Mouse (Mus musculus) embryonic facial prominence, embryonic 10.5 days (tissue): ENCODE data around the gene Prpf39. TPM values are rescaled to one million over a fixed set of nuclear protein-coding genes. Genes with fewer than 3 reads are reported as not detected.

Source experiments
- DNase-seq: peaks from one replicate; pipeline ENCODE4 v3.0.0-alpha.2; 2017; ENCODE audit warnings: low spot score
- H3K27ac ChIP-seq: fragments of 300-500 bp; sonication (generic); replicated peaks from 2 replicates; pipeline ENCODE4 v1.5.1; 2016; ENCODE audit warnings: mild to moderate bottlenecking
- H3K27me3 ChIP-seq: fragments of 300-500 bp; sonication (generic); replicated peaks from 2 replicates; pipeline ENCODE4 v1.6.1; 2016; ENCODE audit warnings: low read depth, mild to moderate bottlenecking; ENCODE audit not compliant: poor library complexity, severe bottlenecking
- H3K36me3 ChIP-seq: fragments of 300-500 bp; sonication (generic); replicated peaks from 2 replicates; pipeline ENCODE4 v1.6.1; 2016; ENCODE audit warnings: mild to moderate bottlenecking, moderate library complexity
- H3K4me1 ChIP-seq: fragments of 300-500 bp; sonication (generic); 2 replicates; pipeline ENCODE4 v1.6.1; 2016
- H3K4me3 ChIP-seq: fragments of 300-500 bp; sonication (generic); 2 replicates; pipeline ENCODE4 v1.5.1; 2016; ENCODE audit warnings: mild to moderate bottlenecking, moderate library complexity
- H3K9me3 ChIP-seq: fragments of 300-500 bp; sonication (generic); 2 replicates; pipeline ENCODE4 v1.6.1; 2016; ENCODE audit warnings: mild to moderate bottlenecking
- WGBS: fragments of 180-500 bp; shearing (Covaris S2); methylation state at CpG from one replicate; pipeline ENCODE4 v1.1.7; 2016; 5-methylcytosine and 5-hydroxymethylcytosine counted together
- polyA plus RNA-seq: library from polyadenylated mRNA; unstranded; fragments of >200 nt; fragmentation: Nextera tagmentation; extraction: Ambion mirVana; gene quantifications from 2 replicates; pipeline ENCODE4 v1.2.1, GENCODE M21; 2016

The Prpf39 gene
- 66.9 and 67.5 TPM in 2 replicates for polyA plus RNA-seq

DNA sequence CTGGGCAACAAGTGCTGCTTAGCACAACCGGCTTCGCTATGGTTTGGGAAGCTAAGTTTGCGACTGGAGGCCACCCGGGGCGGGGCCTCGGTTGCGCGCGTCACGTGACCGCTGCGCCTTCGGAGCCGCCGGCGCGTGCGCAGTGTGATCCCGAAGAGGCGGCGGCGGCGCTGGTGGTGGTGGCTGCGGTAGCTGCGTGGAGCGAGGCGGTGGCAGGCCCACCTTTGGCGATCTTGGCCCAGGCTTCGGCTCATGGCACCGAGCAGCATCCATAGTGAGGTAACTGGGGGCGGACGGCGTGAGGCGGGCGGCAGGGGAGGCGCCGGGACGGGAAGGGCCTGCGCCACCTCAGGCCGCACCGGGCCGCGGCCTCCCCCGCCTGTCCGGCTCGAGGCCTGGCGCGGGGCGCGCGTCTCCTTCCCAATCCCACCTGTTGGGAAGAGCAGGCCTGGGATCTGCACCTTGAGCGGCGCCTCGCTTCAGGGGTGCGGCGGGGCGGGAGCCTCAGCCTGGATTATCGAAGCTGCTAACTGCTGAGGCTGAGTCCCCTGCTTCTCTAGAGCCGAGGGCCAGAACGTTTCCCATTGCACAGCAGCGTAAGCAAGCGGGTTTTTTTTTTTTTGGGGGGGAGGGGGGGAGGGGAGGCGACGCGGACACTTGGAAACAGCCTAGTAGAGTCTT lies at the start of gene Prpf39:
Gene Prpf39, plus strand, starts transcription at position 144 of the 681 bp plus-strand sequence.
- Histone ChIP-seq H3K4me1 (peaks cover 20% of the 10 kb centered on the region), H3K27ac (peak within 1 kb of the TSS; percentile 97), H3K4me3 (peak within 1 kb of the TSS; percentile 92), H3K36me3 (0 out of 2 replicates have a peak, but pooled peaks cover 6% of the 10 kb centered on the region), H3K9me3 (no peaks in the 10 kb centered on the region), H3K27me3 (no peaks in the 10 kb centered on the region)
- WGBS: under 1% methylated on average over 65 of the region's 65 CpGs
- DNase-seq: peak; percentile 92

GRCm38 (mm10) chr12:65007725-65008124 lies 28.4 kb upstream of the Prpf39 start:
- H3K36me3 ChIP-seq: peaks cover 90% of the 10 kb centered on the region

GRCm38 (mm10) chr12:65022842-65023241 lies 13.3 kb upstream of the Prpf39 start:
- Histone ChIP-seq H3K4me3 (no peak overlapping the region), H3K9me3 (peaks cover 4% of the 10 kb centered on the region; the same call in 1 of the 2 replicates), H3K27ac (no peak overlapping the region), H3K27me3 (no peaks in the 10 kb centered on the region), H3K36me3 (peaks cover 50% of the 10 kb centered on the region), H3K4me1 (no peaks in the 10 kb centered on the region)
- no peak for DNase-seq
- 95% methylated on average over 6 of the region's 6 CpGs for WGBS

More at GRCm38 (mm10) chr12:65007725-65008124, 28.4 kb upstream of the Prpf39 start:
- 90% methylated on average over 3 of the region's 3 CpGs for WGBS
- no peak overlapping the region for H3K27ac ChIP-seq
- H3K4me1 ChIP-seq: no peaks in the 10 kb centered on the region
- H3K4me3 ChIP-seq: no peak overlapping the region
- DNase-seq: no peak
- no peaks in the 10 kb centered on the region for H3K9me3 ChIP-seq
- no peaks in the 10 kb centered on the region for H3K27me3 ChIP-seq

DNA sequence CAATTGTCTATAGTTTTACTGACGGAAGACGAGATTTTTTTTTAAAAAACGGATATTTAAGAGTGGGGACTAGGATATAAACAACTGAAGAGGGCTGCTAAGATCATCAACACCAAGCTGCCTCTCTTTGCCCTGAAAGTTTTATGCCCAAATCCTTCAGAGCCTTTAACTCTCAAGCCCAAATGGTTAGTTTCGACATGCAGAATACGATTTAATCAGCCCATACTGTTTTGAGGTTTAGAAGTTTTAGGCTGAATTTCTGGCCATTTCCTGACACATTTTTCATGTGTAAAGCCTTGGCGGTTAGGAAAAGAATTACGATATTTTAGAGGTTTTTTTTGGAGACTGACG lies 319 bp upstream of the Prpf39 start:
- H3K4me1 ChIP-seq: peaks cover 20% of the 10 kb centered on the region
- 47% methylated on average over 8 of the region's 8 CpGs for WGBS
- H3K27ac ChIP-seq: peak overlapping the region; percentile 97; the same call in 1 of the 2 replicates
- DNase-seq: no peak
- peak overlapping the region; percentile 92 for H3K4me3 ChIP-seq
- H3K9me3 ChIP-seq: no peaks in the 10 kb centered on the region
- H3K36me3 ChIP-seq: 0 out of 2 replicates have a peak, but pooled peaks cover 4% of the 10 kb centered on the region
- H3K27me3 ChIP-seq: no peaks in the 10 kb centered on the region

DNA sequence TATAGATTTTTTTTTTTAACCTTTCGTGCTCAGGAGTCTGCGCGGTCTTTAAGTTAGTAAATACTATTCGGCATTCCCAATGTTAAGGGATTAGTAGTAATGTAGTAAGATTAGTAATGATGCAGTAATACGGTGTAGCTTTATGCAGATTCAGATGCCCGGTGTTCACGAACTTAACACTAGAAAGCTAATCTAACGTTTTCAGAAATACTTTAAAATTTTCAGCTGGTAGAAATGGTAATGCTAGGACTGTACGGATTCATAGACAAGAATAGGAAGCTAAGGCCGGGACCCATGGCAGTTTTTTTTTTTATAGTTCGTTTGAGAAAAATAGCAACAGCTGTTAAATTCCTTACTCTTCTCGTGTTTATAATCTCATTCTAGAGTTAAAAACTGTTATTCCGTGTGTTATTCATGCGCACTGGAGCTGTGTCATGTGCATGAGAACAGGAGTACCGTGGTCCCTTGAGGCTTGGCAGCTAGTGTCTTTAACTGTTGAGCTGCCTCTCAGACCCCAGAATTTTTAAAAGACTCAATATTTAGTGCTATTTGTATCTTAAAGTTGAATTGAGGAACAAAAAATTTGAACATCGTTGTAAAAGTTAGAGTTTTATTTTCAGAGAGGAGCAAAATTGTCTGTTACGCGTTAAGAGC lies 886 bp downstream of the Prpf39 start:
- 21% methylated on average over 18 of the region's 18 CpGs for WGBS
- Histone ChIP-seq H3K9me3 (no peaks in the 10 kb centered on the region), H3K36me3 (peaks cover 11% of the 10 kb centered on the region), H3K4me1 (peaks cover 20% of the 10 kb centered on the region), H3K4me3 (peak overlapping the region; percentile 92), H3K27ac (peak overlapping the region; percentile 97), H3K27me3 (no peaks in the 10 kb centered on the region)
- no peak for DNase-seq

DNA sequence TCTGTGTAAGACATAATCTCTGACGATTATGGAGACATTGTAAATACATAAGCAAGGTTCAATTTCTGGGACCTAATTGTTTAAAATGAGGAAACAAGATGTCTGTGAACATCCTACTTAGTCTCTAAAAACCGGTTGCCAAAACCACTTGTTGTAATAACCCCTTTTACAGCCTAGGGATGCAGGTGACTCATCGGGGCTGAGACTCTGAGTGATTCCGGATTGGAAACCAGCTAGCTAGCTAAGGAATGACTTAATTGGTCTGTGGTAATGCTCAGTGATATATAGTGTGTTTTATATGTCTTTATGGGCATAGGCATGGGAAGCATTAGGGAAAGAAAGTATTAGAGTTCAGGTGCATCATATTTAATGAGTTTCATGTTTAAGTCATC lies 1.4 kb downstream of the Prpf39 start:
- H3K27ac ChIP-seq: no peak overlapping the region
- peaks cover 17% of the 10 kb centered on the region for H3K36me3 ChIP-seq
- no peaks in the 10 kb centered on the region for H3K27me3 ChIP-seq
- no peak for DNase-seq
- H3K4me1 ChIP-seq: peaks cover 20% of the 10 kb centered on the region
- H3K4me3 ChIP-seq: peak overlapping the region; percentile 92
- WGBS: 59% methylated on average over 4 of the region's 4 CpGs
- H3K9me3 ChIP-seq: no peaks in the 10 kb centered on the region

DNA sequence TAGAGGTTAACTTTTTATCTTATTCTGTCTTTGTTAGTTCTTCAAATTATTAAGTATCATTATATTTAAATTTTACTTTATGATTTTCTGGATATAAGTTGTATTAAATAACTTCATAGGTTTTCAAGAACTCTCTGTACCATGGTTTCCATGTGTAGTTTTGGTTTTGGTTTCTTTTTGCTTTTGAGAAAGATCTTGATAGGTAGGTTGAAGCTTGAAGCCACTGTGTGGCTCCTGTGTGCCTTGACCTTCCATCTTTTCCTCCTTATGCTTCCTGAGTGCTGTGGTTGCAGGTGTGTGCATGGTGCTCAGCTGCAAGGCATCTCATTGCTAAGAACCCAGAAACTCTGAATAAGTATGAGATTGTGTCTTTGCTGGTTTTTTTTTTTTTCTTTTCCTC lies 12.7 kb downstream of the Prpf39 start:
- H3K4me3 ChIP-seq: no peak overlapping the region
- no peaks in the 10 kb centered on the region for H3K27me3 ChIP-seq
- H3K36me3 ChIP-seq: peaks cover 89% of the 10 kb centered on the region
- DNase-seq: no peak
- no peaks in the 10 kb centered on the region for H3K9me3 ChIP-seq
- no peaks in the 10 kb centered on the region for H3K4me1 ChIP-seq
- no peak overlapping the region for H3K27ac ChIP-seq

GRCm38 (mm10) chr12:65058203-65058602 lies 22.1 kb downstream of the Prpf39 start:
- WGBS: 89% methylated on average over 2 of the region's 2 CpGs
- H3K27me3 ChIP-seq: no peaks in the 10 kb centered on the region
- H3K9me3 ChIP-seq: no peaks in the 10 kb centered on the region
- H3K4me3 ChIP-seq: no peak overlapping the region
- H3K27ac ChIP-seq: no peak overlapping the region
- DNase-seq: no peak
- no peaks in the 10 kb centered on the region for H3K4me1 ChIP-seq
- H3K36me3 ChIP-seq: peaks cover 98% of the 10 kb centered on the region

GRCm38 (mm10) chr12:65061082-65061481 lies 24.9 kb downstream of the Prpf39 start:
- H3K27ac ChIP-seq: no peak overlapping the region
- no peaks in the 10 kb centered on the region for H3K9me3 ChIP-seq
- no peaks in the 10 kb centered on the region for H3K27me3 ChIP-seq
- no peak for DNase-seq
- H3K4me3 ChIP-seq: no peak overlapping the region
- H3K4me1 ChIP-seq: no peaks in the 10 kb centered on the region
- H3K36me3 ChIP-seq: peaks cover 98% of the 10 kb centered on the region

- whole genome bisulfite sequencing: 73% methylated on average over 2 of the region's 2 CpGs
- Histone ChIP-seq H3K9me3 (no peaks in the 10 kb centered on the region), H3K4me1 (no peaks in the 10 kb centered on the region), H3K36me3 (peaks cover 96% of the 10 kb centered on the region), H3K27me3 (no peaks in the 10 kb centered on the region), H3K4me3 (no peak overlapping the region), H3K27ac (no peak overlapping the region)
- DNase-seq: no peak
These were observed 29.1 kb downstream of the Prpf39 start for GRCm38 (mm10) chr12:65065241-65065640.

- Histone ChIP-seq H3K27ac (no peak overlapping the region), H3K9me3 (no peaks in the 10 kb centered on the region), H3K4me3 (no peak overlapping the region), H3K36me3 (peaks cover 92% of the 10 kb centered on the region), H3K27me3 (no peaks in the 10 kb centered on the region), H3K4me1 (no peaks in the 10 kb centered on the region)
- no peak for DNase-seq
- WGBS: 80% methylated on average over 3 of the region's 3 CpGs
These were observed 30.1 kb downstream of the Prpf39 start for GRCm38 (mm10) chr12:65066234-65066633.

DNA sequence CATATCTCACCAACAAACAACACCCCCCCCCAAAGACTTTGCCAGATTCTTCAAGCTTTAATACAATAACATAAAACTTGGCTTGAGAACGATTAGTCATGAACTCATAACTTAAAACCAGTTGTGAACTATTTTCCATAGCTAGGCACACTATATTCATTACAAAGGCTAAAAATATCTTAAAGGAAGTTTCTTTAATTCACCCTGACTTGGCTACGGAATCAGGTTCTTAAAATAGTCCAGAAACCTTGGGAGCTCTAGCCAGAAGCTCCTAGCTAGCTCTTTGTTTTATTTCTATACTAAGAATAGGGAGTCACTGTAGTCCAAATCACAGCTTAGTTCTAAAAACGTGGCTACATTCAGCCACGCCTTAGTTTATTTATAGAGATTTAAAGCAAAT lies 32.3 kb downstream of the Prpf39 start:
- no peak for DNase-seq
- H3K36me3 ChIP-seq: peaks cover 78% of the 10 kb centered on the region
- 87% methylated on average over 4 of the region's 4 CpGs for WGBS

More for the DNA sequence above, 32.3 kb downstream of the Prpf39 start:
- Histone ChIP-seq H3K27ac (no peak overlapping the region), H3K9me3 (no peaks in the 10 kb centered on the region), H3K4me3 (no peak overlapping the region), H3K4me1 (0 out of 2 replicates have a peak, but pooled peaks cover 4% of the 10 kb centered on the region), H3K27me3 (no peaks in the 10 kb centered on the region)
